Mouse (Mus musculus): ENCODE results near the gene Cd209e. TPM values are rescaled to one million over a fixed set of nuclear protein-coding genes. Genes with fewer than 3 reads are reported as not detected.
"Not testable (repeated sequence)": the region's sequence is repeated elsewhere in the genome, so short reads cannot be mapped to it uniquely, and the experiment has no call there.

Gene Cd209e
- not detected in 2 replicates for polyA plus RNA-seq (2015; fragmentation: Nextera tagmentation; extraction: Ambion mirVana)

DNA sequence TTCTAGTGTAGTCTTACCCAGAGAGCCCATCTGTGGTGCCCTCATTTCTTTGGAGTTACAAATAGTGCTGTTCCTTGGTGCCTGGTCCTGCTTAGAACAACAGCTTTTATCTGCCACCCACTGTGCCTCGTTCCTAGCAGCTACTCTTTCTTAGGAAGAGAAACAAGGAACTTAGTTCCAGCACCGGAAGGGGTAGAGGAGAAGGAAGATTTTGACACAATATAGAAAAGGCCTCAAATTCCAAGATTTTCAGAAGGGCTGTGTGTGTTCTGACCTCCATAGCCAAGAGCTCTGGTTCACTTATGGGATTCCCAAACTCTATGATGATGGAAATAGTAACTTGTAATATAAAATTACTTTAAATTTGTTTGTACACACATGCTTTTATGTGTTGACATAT lies at the start of gene Cd209e:
TSS of gene Cd209e (minus strand) at position 101 of the 400 bp plus-strand sequence.
- Histone ChIP-seq H3K9ac (ENCODE audit: low read depth, low read length) (no peak within 1 kb of the TSS), H3K4me2 (ENCODE audit: low read length) (no peak within 1 kb of the TSS), H3K27ac (ENCODE audit: low read length) (no peak within 1 kb of the TSS), H3K27me3 (ENCODE audit: control insufficient read depth, insufficient read depth, low read depth, low read length) (no peaks in the 10 kb centered on the region), H3K4me3 (ENCODE audit: low read depth, low read length) (no peak within 1 kb of the TSS), H3K4me1 (ENCODE audit: control insufficient read depth, insufficient read depth, low read length) (no peaks in the 10 kb centered on the region), H3K36me3 (ENCODE audit: control insufficient read depth, insufficient read depth, low read length) (no peaks in the 10 kb centered on the region), H3K9me3 (replicated peaks; ENCODE audit: control insufficient read depth, low read length, poor library complexity, severe bottlenecking) (peaks cover 2% of the 10 kb centered on the region)
- no peak for ATAC-seq
- WGBS, result 61% methylated on average over 2 of the region's 2 CpGs

DNA sequence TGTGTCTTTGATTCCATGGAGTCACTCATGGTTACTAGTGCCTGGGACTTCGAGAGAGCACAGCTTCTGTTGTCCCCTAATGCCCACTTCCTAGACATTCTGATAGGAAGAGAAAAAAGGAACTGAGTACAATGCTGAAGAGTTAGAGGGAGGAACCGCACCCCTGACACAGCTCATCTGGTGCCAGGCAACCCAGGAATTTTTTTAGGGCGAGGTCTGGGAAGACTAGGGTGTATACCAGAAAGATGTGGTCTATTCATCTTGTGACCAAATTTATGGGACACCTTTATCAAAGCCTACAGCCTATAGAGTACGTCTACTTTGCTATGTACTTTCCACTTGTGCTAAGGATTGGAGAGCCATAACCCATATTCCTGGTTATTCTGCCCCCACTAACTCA lies 24.3 kb upstream of the Cd209e start, which contains the start of gene Cd209d:
TSS of gene Cd209d (minus strand) at position 101 of the 400 bp plus-strand sequence.
- Histone ChIP-seq H3K9ac (ENCODE audit: low read depth, low read length) (no peak within 1 kb of the TSS), H3K4me1 (ENCODE audit: control insufficient read depth, insufficient read depth, low read length) (no peaks in the 10 kb centered on the region), H3K4me2 (ENCODE audit: low read length) (no peak within 1 kb of the TSS), H3K27me3 (ENCODE audit: control insufficient read depth, insufficient read depth, low read depth, low read length) (no peaks in the 10 kb centered on the region), H3K9me3 (replicated peaks; ENCODE audit: control insufficient read depth, low read length, poor library complexity, severe bottlenecking) (peaks cover 10% of the 10 kb centered on the region; the same call in 1 of the 2 replicates), H3K4me3 (ENCODE audit: low read depth, low read length) (no peak within 1 kb of the TSS), H3K27ac (ENCODE audit: low read length) (no peak within 1 kb of the TSS), H3K36me3 (ENCODE audit: control insufficient read depth, insufficient read depth, low read length) (no peaks in the 10 kb centered on the region)
- ATAC-seq, result no peak
- 75% methylated on average over 4 of the region's 4 CpGs for WGBS

DNA sequence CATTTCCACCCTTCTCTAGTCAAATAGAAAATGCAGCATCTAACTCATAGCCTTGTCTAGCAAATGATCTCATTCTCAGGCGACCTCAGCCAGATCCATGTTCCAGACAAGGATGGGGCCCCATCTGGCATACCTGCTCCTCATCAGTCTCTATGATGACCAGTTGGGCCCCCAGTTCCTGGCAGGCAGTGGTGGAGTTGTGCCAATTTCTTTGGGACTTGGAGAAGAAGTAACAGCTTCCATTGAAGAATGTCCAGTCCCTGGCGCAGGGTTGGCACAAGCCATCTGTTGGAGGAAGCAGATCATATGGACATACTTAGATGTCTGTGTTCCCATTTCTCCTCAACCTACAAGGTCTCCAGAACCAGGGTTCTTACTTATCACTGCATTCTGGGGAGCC lies 22.0 kb upstream of the Cd209e start:
- H3K27ac ChIP-seq (ENCODE audit: low read length), result no peak overlapping the region
- WGBS, result 74% methylated on average over 2 of the region's 2 CpGs
- no peak for ATAC-seq
- no peaks in the 10 kb centered on the region for H3K27me3 ChIP-seq (ENCODE audit: control insufficient read depth, insufficient read depth, low read depth, low read length)
- no peak overlapping the region for H3K9ac ChIP-seq (ENCODE audit: low read depth, low read length)
- no peaks in the 10 kb centered on the region for H3K4me1 ChIP-seq (ENCODE audit: control insufficient read depth, insufficient read depth, low read length)
- no peak overlapping the region for H3K4me2 ChIP-seq (ENCODE audit: low read length)
- H3K36me3 ChIP-seq (ENCODE audit: control insufficient read depth, insufficient read depth, low read length), result no peaks in the 10 kb centered on the region
- H3K9me3 ChIP-seq (replicated peaks; ENCODE audit: control insufficient read depth, low read length, poor library complexity, severe bottlenecking), result peaks cover 18% of the 10 kb centered on the region
- no peak overlapping the region for H3K4me3 ChIP-seq (ENCODE audit: low read depth, low read length)

DNA sequence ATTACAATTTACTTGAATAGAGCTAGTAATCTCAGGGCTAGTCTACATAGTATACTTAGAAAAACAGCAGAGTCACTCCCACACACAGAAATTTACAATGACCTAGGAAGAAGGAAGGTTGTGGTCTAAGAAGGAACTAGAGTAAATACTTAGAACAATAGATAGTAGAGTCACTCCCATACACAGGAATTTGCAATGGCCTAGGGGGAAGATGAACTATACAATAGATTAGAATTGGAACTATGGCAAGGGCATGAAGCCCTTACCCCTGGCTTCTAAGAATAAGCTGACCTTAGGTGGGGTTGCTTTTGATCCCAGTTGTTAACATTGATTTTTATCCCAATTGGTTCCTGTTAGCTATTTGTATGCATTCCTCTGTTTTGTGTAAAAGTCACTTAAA lies 8.6 kb upstream of the Cd209e start:
- H3K9me3 ChIP-seq (replicated peaks; ENCODE audit: control insufficient read depth, low read length, poor library complexity, severe bottlenecking), result peaks cover 10% of the 10 kb centered on the region
- H3K9ac ChIP-seq (ENCODE audit: low read depth, low read length); H3K4me3 ChIP-seq (ENCODE audit: low read depth, low read length); H3K27me3 ChIP-seq (ENCODE audit: control insufficient read depth, insufficient read depth, low read depth, low read length); H3K36me3 ChIP-seq (ENCODE audit: control insufficient read depth, insufficient read depth, low read length); H3K27ac ChIP-seq (ENCODE audit: low read length); ATAC-seq; H3K4me1 ChIP-seq (ENCODE audit: control insufficient read depth, insufficient read depth, low read length); H3K4me2 ChIP-seq (ENCODE audit: low read length): not testable (repeated sequence)

DNA sequence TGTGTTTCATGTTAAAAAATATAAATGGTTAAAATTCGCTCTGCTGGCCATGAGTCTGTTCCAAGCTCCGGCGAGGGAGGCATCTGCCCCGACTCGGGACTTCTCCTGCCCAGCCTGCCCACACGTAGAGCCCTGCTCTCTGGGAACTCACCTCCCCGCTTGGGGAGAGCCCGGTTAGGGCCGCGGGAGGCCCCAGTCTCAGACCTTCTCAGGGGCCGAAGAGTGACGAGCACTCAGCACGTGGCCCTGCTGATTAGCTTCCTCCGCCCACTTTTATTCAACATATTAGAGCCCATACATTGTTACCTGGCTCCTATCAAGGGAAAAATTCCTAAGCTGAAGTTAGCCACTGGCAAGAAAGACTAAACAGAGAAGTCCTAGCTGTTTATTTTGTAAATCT lies 51.0 kb downstream of the Cd209e start:
- H3K4me1 ChIP-seq (ENCODE audit: control insufficient read depth, insufficient read depth, low read length), result no peaks in the 10 kb centered on the region
- no peak for ATAC-seq
- H3K9me3 ChIP-seq (replicated peaks; ENCODE audit: control insufficient read depth, low read length, poor library complexity, severe bottlenecking), result peaks cover 12% of the 10 kb centered on the region; the same call in 1 of the 2 replicates
- 85% methylated on average over 14 of the region's 14 CpGs for WGBS
- H3K36me3 ChIP-seq (ENCODE audit: control insufficient read depth, insufficient read depth, low read length), result no peaks in the 10 kb centered on the region
- no peak overlapping the region for H3K4me2 ChIP-seq (ENCODE audit: low read length)
- no peak overlapping the region for H3K9ac ChIP-seq (ENCODE audit: low read depth, low read length)
- H3K4me3 ChIP-seq (ENCODE audit: low read depth, low read length), result no peak overlapping the region
- no peak overlapping the region for H3K27ac ChIP-seq (ENCODE audit: low read length)
- H3K27me3 ChIP-seq (ENCODE audit: control insufficient read depth, insufficient read depth, low read depth, low read length), result no peaks in the 10 kb centered on the region

Other genes starting within 250 kb of the Cd209e start
- 51.8 and 52.4 TPM in 2 replicates for gene Xab2, start 233.0 kb downstream of the Cd209e start, polyA plus RNA-seq (2015; fragmentation: Nextera tagmentation; extraction: Ambion mirVana)
- gene Pet100, start 232.8 kb downstream of the Cd209e start, polyA plus RNA-seq (2015; fragmentation: Nextera tagmentation; extraction: Ambion mirVana), result 63.5 and 68.0 TPM in 2 replicates
- gene Pcp2, start 228.8 kb downstream of the Cd209e start, polyA plus RNA-seq (2015; fragmentation: Nextera tagmentation; extraction: Ambion mirVana), result 1.7 and 2.5 TPM in 2 replicates
- 41.4 and 46.2 TPM in 2 replicates for gene Stxbp2, start 223.4 kb downstream of the Cd209e start, polyA plus RNA-seq (2015; fragmentation: Nextera tagmentation; extraction: Ambion mirVana)
- 0.33 and 1.0 TPM in 2 replicates for gene Retn, start 198.5 kb downstream of the Cd209e start, polyA plus RNA-seq (2015; fragmentation: Nextera tagmentation; extraction: Ambion mirVana)
- gene Mcemp1, start 188.6 kb downstream of the Cd209e start, polyA plus RNA-seq (2015; fragmentation: Nextera tagmentation; extraction: Ambion mirVana), result 0.19 and 0.24 TPM in 2 replicates
- 16.8 and 20.9 TPM in 2 replicates for gene Fcor, start 181.9 kb downstream of the Cd209e start, polyA plus RNA-seq (2015; fragmentation: Nextera tagmentation; extraction: Ambion mirVana)
- gene Trappc5, start 178.0 kb downstream of the Cd209e start, polyA plus RNA-seq (2015; fragmentation: Nextera tagmentation; extraction: Ambion mirVana), result 71.6 and 72.5 TPM in 2 replicates
- gene Fcer2a, start 160.1 kb downstream of the Cd209e start, polyA plus RNA-seq (2015; fragmentation: Nextera tagmentation; extraction: Ambion mirVana), result 0.57 and 0.63 TPM in 2 replicates
- gene Clec4g, start 133.7 kb downstream of the Cd209e start, polyA plus RNA-seq (2015; fragmentation: Nextera tagmentation; extraction: Ambion mirVana), result not detected in 2 replicates
- gene Cd209a, start 105.3 kb downstream of the Cd209e start, polyA plus RNA-seq (2015; fragmentation: Nextera tagmentation; extraction: Ambion mirVana), result not detected in 2 replicates
- gene Cd209d, start 24.2 kb upstream of the Cd209e start, polyA plus RNA-seq (2015; fragmentation: Nextera tagmentation; extraction: Ambion mirVana), result not detected in 2 replicates
- gene Cd209b, start 72.5 kb upstream of the Cd209e start, polyA plus RNA-seq (2015; fragmentation: Nextera tagmentation; extraction: Ambion mirVana), result not detected in 2 replicates
- gene Cd209c, start 100.4 kb upstream of the Cd209e start, polyA plus RNA-seq (2015; fragmentation: Nextera tagmentation; extraction: Ambion mirVana), result 0.41 and 0.60 TPM in 2 replicates

Data from midbrain, embryonic 16.5 days (tissue).